Mouse (Mus musculus) thymus, postnatal 10 days (tissue): Measurements from ENCODE around the gene Dhfr.
"Not testable (repeated sequence)": the region's sequence is repeated elsewhere in the genome, so short reads cannot be mapped to it uniquely, and the experiment has no call there.

Source experiments
- DNase-seq, 2 experiments: peaks; one replicate each; pipeline ENCODE4 v3.0.0; 2021; ENCODE audit warnings: low spot score in 2 of 2

Gene Dhfr

GRCm38 (mm10) chr13:92354456-92355271 is at the start of gene Dhfr, which contains the start of gene Msh3:
Dhfr (plus strand) TSS chr13:92354726.
Msh3 (minus strand) TSS chr13:92355003.
- peak; percentile 96 to 98 for DNase-seq

DNA sequence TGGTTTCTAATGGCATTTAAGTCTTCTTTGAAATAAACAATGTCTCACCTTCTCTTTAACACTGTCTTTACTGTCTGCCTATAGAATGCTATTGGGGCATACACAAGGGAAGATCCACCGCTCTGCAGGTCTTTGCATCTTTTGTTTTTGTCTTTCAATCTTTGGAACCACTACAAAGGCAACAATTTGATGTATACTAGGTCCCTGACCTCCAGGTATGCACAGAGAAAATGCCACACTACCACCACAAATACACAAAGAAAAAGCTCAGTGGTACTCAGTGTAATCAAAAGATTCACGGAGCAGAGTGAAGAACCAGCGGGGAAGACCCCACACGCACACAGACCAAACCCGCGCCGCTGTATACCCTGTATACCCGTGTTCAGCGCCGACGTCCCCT is 48.8 kb upstream of the Dhfr start, which contains the start of gene Gm20379:
Gene Gm20379, plus strand, starts transcription at position 301 of the 400 bp plus-strand sequence.
- no peak for DNase-seq

GRCm38 (mm10) chr13:92314613-92315012 is 39.9 kb upstream of the Dhfr start:
- DNase-seq: no peak

GRCm38 (mm10) chr13:92320770-92321169 is 33.8 kb upstream of the Dhfr start:
- DNase-seq: no peak

DNA sequence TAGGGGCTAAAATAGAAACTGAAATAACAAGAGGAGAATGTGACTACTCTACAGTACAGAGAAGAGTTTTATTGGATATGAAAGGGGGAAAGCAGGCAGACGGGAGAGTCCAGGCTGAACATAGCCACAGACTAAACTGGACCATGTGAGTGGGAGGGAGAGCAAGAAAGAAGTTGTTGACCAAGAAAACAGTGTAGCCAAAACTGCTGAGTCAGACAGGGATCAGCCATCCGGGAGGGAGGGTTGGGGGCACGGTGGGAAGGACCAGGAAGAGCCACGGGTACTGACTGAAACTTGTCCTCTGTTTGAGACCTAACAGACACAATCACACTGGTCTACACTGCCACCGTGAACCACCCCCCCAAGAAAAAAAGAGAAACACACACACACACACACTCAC is 28.5 kb upstream of the Dhfr start:
- no peak for DNase-seq

DNA sequence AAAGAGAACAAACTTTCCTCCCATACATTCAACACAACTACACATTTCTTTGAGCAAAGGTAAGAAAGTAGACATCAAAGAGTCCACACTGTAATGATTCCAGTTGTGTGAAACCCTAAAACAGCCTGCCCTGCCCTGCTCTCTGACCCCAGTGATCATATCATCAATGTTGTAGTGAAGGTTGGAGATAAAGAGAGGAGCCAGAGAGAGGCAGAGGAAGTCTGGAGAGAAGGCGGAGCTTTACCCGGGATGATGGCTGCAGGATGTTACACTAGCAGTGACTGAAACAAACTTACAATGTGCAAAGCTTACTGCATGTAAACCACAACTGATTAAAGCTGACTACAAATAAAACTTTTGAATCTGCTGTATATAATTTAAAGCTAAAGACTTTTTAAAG is 26.5 kb upstream of the Dhfr start:
- no peak for DNase-seq

DNA sequence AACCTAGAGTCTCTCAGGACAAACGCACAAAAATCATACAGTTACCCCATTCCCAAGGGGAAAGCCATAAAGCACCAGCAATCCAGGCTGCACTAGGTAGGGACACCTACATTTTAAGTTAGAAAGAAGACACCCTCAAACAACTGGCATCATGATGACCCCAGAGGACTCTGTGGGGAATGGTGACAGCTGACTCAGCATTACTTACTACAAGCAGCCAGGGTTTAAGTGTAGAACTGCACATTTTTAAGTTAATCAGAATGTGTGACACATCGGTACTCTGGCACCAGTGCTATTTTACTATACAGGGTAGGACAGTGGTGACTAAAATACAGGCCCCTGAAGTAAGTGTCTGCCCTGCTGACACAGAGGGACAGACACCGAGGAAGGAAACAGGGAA is 23.9 kb upstream of the Dhfr start:
- DNase-seq: no peak

GRCm38 (mm10) chr13:92332103-92332879 is 22.2 kb upstream of the Dhfr start:
- DNase-seq: no peak

- DNase-seq: no peak
These were observed 17.7 kb upstream of the Dhfr start for GRCm38 (mm10) chr13:92336857-92337256.

- no peak for DNase-seq
These were observed 16.6 kb upstream of the Dhfr start for GRCm38 (mm10) chr13:92337773-92338462.

DNA sequence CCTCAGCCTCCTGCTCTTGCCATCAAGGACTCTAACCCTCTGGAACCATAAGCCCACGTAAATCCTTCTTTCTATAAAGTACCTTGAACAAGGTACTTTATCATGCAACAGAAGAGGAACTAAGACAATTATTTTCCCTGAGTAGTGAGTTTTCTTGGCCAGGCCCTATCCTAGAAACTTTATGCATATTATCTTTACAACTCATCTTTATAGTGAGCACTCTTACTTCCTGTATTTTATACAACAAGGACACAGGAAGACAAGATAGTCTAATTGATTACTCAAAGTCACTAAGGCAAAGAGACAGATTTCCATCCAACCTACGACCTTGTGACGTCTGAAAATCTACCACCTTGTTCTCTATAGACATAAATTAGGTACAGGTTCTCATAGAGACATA is 14.7 kb upstream of the Dhfr start:
- DNase-seq: no peak

- DNase-seq: no peak
These were observed 10.5 kb upstream of the Dhfr start for GRCm38 (mm10) chr13:92344033-92344432.

- no peak for DNase-seq
These were observed 8.2 kb upstream of the Dhfr start for GRCm38 (mm10) chr13:92346338-92346737.

DNA sequence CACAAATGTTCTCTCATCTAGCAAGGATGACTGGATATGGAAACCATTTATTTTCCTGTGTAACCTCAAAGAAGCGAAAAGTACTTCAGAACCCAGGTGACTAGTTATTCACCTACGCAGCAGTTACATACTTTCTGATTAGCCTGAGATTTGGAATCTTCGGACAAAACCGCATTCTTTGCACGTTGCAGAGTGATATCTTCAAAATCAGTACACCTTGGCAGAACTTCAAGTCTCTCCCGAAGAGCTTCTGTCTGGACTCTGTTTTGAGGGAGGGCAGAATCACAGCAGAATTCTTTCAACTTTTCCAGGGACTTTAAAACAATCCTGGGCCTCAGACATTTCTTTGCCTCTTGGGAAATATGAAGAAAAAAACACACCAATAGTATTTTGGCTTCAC is 3.4 kb upstream of the Dhfr start:
- DNase-seq: no peak

DNA sequence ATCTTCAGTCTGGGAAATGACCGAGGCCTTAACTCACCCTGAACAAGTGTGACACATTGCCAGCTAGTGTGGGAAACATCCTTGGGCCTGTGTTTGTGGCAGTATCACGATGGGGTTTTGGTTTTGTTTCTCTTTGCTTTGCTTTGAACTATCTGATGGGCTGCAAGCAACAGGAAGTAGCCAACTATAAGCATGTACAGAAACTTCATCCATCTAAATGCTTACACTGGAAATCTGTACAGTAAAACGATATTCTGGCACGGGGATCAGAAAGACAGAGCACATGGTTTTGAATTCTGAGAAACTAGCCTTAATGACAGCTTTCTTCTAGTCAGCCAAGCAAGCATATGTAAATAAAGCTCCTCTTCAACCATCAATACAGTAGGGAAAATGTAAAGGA is 570 bp upstream of the Dhfr start:
- no peak for DNase-seq

DNA sequence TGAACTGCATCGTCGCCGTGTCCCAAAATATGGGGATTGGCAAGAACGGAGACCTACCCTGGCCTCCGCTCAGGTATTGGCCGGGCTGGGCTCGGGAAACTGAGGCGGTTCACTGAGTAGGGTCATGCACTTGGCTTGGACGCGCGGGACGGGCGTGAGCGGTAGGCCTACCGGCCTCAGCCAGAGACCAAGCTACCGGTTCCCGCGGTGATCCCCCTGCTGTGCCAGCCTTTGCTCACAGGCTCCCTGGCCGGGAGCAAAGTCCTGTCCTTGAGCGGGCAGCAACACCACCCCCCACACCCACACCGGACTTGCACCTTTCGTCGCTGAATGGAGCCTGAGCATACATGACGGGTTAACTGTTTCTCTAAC is 732 bp downstream of the Dhfr start:
- no peak for DNase-seq

DNA sequence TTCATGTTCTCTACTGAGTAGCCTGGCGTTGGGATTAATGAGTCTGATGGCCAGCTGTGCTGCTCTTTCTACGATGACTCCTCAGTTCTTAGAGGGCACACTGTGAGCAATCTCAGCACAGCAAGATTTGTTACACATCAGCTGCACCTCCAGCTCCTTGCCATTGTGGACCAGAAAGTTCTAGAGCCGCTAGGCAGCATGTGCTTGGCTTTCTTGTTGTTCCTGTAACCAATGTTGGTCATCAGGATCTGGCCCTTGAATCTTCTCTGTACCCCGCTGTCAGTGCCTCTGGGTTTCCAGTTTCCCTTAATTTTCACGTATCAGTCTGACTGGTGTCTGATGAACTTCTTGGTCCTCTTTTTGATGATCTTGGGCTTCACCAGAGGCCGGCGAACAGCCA is 1.9 kb downstream of the Dhfr start:
- no peak for DNase-seq

DNA sequence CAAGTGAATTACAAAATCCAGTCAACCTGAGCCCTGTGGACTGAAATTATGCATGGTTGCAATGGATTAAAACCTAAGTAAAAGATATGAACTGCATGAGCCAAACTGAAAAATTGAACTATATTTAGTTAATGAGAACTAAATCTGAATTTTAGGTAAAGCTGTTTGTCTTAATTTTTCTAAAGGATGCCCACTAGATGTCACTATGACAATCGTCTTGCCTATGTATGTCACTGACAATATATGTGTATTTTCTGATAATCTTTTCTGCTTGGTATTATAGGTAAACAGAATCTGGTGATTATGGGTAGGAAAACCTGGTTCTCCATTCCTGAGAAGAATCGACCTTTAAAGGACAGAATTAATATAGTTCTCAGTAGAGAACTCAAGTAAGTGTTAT is 3.1 kb downstream of the Dhfr start:
- DNase-seq: no peak

- no peak for DNase-seq
These were observed 7.1 kb downstream of the Dhfr start for GRCm38 (mm10) chr13:92361609-92362008.

DNA sequence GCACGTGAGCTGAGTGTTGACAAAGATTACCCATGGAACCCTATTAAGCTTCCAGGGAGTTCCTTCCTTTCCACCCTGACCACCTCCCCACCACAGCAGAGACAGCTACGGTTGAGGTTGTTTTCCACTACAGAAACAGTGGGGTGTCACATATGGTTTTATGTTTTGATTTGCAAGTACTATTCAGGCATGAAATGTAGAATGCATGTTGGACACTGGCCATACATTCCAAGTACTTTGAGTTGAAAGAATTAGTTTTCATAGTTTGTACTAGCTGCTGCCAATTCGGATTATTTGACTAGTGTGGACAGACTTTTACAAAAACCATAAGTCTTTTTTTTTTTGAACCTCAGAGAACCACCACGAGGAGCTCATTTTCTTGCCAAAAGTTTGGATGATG is 10.8 kb downstream of the Dhfr start:
- DNase-seq: no peak

GRCm38 (mm10) chr13:92370811-92371210 is 16.3 kb downstream of the Dhfr start:
- no peak for DNase-seq

DNA sequence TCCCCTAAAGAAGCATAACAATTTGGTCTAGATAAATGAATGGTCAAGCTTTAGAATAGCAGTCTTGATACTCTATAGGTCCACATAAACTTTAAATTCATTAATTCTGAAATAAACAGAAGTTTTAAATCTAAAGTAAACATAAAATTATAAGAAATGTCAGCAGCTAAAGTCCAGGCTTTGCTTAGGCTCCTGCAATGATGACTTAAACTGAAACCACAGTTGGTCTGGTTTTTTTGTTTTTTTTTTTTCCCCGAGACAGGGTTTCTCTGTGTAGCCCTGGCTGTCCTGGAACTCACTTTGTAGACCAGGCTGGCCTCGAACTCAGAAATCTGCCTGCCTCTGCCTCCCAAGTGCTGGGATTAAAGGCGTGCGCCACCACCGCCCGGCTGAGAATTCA is 16.9 kb downstream of the Dhfr start:
- DNase-seq: not testable (repeated sequence)
